Mouse (Mus musculus) ZHBTc4 (cell line): ENCODE measurements around the gene Arhgap11a.
A peak's percentile ranks its signal among the peaks of the same experiment; 100 is the strongest.

ENCODE experiments used
- DNase-seq: peaks from one replicate; pipeline ENCODE4 v3.0.0-alpha.2; 2011; ENCODE audit warnings: low read depth, low spot score

The Arhgap11a gene

GRCm38 (mm10) chr2:113848245-113849121 lies at the start of gene Arhgap11a:
TSS of gene Arhgap11a (minus strand) at chr2:113848661.
- peak; percentile 96 for DNase-seq

GRCm38 (mm10) chr2:113893385-113894122 lies 45.1 kb upstream of the Arhgap11a start:
- peak; percentile 6 for DNase-seq

GRCm38 (mm10) chr2:113887166-113887565 lies 38.7 kb upstream of the Arhgap11a start:
- no peak for DNase-seq

GRCm38 (mm10) chr2:113886061-113886460 lies 37.6 kb upstream of the Arhgap11a start:
- DNase-seq: no peak

GRCm38 (mm10) chr2:113870115-113870514 lies 21.7 kb upstream of the Arhgap11a start:
- DNase-seq: no peak

- DNase-seq: no peak
Measured at GRCm38 (mm10) chr2:113868404-113868803, 19.9 kb upstream of the Arhgap11a start.

- no peak for DNase-seq
Measured at GRCm38 (mm10) chr2:113866155-113866554, 17.7 kb upstream of the Arhgap11a start.

GRCm38 (mm10) chr2:113849141-113849540 lies 680 bp upstream of the Arhgap11a start:
- no peak for DNase-seq

GRCm38 (mm10) chr2:113847678-113848244 lies 700 bp downstream of the Arhgap11a start:
- DNase-seq: no peak

- DNase-seq: no peak
Measured at GRCm38 (mm10) chr2:113845081-113845480, 3.4 kb downstream of the Arhgap11a start.

GRCm38 (mm10) chr2:113841656-113842437 lies 6.6 kb downstream of the Arhgap11a start:
- DNase-seq: no peak

GRCm38 (mm10) chr2:113839488-113839887 lies 9.0 kb downstream of the Arhgap11a start:
- DNase-seq: no peak

GRCm38 (mm10) chr2:113835219-113835618 lies 13.2 kb downstream of the Arhgap11a start:
- DNase-seq: no peak

- peak; percentile 96 for DNase-seq
Measured at GRCm38 (mm10) chr2:113828943-113829882, 19.2 kb downstream of the Arhgap11a start, which contains the start of gene Scg5. TSS of gene Scg5 (minus strand) at chr2:113829121.

GRCm38 (mm10) chr2:113828086-113828942 lies 20.1 kb downstream of the Arhgap11a start:
- no peak for DNase-seq

- DNase-seq: peak; percentile 76
Measured at GRCm38 (mm10) chr2:113823909-113824308, 24.6 kb downstream of the Arhgap11a start.

GRCm38 (mm10) chr2:113822367-113822766 lies 26.1 kb downstream of the Arhgap11a start:
- no peak for DNase-seq

- DNase-seq: no peak
Measured at GRCm38 (mm10) chr2:113821176-113821734, 27.2 kb downstream of the Arhgap11a start.

- no peak for DNase-seq
Measured at GRCm38 (mm10) chr2:113820117-113820516, 28.3 kb downstream of the Arhgap11a start.
